Mouse (Mus musculus) ES-E14 (cell line): ENCODE measurements at regions not wholly inside any gene's neighbourhood (a gene's known extent, or its start where the extent isn't known, plus 50 kb on each side); places are given as distances from the start of the nearest gene placed in this dataset.

Experiments used
- CHD2 ChIP-seq: IDR thresholded peaks from 2 replicates; pipeline ENCODE4 v1.6.1; 2014; ENCODE audit warnings: mild to moderate bottlenecking, low read depth, low read length, inconsistent platforms
- HCFC1 ChIP-seq: IDR thresholded peaks from 2 replicates; pipeline ENCODE4 v1.6.1; 2012; ENCODE audit warnings: low read length, inconsistent platforms, borderline replicate concordance; ENCODE audit not compliant: insufficient read depth
- ZC3H11A ChIP-seq: IDR thresholded peaks from 2 replicates; pipeline ENCODE4 v1.6.1; 2012; ENCODE audit warnings: low read depth, mild to moderate bottlenecking, inconsistent platforms, low read length, borderline replicate concordance
- ZNF384 ChIP-seq: IDR thresholded peaks from 2 replicates; pipeline ENCODE4 v1.6.1; 2012; ENCODE audit warnings: low read depth, low read length, inconsistent platforms

DNA sequence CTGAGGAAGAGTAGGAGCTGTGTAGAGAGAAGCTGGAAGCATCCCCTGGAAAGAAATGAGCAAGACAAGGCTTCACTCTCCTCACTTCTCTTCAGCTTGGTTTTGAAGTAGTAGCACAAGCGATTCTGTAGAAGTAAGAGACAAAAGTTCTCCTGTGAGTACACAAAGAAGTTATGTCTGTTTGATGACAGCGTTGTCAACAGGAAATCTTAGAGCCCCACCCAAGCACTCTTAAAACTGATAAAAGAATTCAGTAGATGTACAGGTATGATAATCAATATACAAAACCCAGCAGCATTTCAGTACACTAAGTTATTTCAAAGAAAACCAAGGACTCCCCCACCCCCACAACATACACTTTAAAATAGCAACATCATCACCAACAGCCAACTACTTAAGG lies 194.9 kb downstream of the Etnk1 start:
- TF ChIP-seq HCFC1 (no peak), ZNF384 (no peak), ZC3H11A (no peak), CHD2 (no peak)
